Mouse (Mus musculus): ENCODE measurements at regions not wholly inside any gene's neighbourhood (a gene's known extent, or its start where the extent isn't known, plus 50 kb on each side); places are given as distances from the start of the nearest gene placed in this dataset.

DNA sequence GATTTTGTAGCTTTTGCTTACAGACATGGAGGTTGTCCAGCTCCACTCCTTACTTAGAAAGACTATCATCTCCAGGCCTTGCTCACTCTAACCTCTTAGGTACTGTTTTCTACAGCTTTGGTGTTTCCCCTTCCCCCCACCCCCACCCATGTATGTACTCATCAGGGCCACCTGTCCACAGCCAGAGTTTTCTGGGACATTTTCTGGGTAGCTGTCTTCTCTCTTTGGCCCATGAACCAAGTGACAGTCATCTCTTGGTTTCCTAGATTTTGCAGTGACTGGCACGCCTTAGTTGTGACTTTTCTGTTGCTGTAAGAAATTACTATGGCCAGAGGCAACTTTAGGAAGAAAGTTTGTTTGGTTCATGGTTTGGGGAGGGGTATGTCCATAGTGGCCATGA lies 181.8 kb upstream of the Klf3 start:
- no peak for TF ChIP-seq POLR2A (IDR thresholded peaks at IDR 0.05; ENCODE audit: borderline replicate concordance, insufficient read depth, low read length)
- TF ChIP-seq CTCF (IDR thresholded peaks at IDR 0.05; ENCODE audit: borderline replicate concordance, insufficient read depth, low read depth, low read length), result no peak
